Mouse (Mus musculus) B cell, adult 2 months (primary cell): Measurements from ENCODE around the gene Atf7.

Source experiments
- DNase-seq, 2 experiments: peaks; one replicate each; pipeline ENCODE4 v3.0.0; 2022

The Atf7 gene

DNA sequence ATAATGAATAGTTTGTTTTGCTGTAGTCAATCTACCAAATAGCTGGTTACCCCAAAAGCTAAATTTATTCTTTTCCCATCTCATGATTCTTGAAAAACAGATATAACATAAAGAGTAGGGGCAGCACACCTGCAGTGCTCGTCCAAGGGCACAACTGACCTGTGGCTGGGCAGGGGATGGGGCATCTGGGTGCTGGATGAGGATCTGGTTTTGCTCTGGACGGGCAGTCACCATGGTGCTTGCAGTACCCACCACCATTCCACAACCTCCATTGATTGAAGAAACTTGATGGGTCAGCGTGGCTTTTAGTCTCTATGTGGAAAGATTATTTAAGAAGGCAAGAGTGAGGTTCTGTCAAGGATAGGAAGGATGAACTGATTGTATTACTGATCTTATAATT, 79.0 kb downstream of the Atf7 start:
- no peak for DNase-seq

- no peak for DNase-seq
Measured at GRCm38 (mm10) chr15:102544801-102545200, 80.5 kb downstream of the Atf7 start.

- DNase-seq, result no peak
Measured at GRCm38 (mm10) chr15:102533926-102534325, 91.3 kb downstream of the Atf7 start.

DNA sequence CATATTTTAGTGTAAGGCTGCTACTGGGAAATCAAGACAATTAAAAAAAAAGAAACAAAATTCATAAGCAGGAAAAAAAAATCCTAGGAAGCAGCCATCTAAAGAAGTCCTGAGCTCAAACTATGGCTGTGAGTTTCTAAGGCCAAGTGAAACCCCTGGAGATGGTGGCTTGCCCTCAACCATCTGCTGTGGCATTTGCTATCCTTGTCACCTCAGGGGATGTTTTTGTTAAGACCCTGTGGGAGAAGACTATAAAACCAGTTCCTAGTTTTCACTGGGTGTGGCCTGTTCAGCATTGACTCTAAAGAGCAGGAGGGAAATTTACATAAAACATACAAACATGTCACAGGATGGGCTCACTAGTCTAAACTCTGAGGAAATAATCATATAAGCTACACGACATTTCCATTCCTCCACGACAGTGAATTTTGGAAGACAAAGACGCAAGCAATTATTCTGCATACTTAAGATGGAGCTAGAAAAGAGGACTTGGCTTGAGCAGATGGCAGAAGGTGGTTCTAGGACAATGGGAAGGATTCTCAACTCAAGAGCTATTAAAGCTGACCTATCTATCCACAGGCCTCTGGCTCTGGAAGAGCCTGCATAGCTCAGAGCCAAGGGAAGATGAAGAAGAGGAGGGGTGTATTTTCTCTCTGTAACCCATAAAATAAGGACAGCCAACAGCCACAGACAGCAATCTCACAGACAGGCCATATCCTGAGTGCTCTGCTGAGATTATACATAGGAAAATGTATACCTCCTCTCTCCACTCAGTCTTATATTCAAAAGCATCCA, 93.0 kb downstream of the Atf7 start:
- DNase-seq, result no peak

GRCm38 (mm10) chr15:102531586-102531985, 93.7 kb downstream of the Atf7 start:
- no peak for DNase-seq

GRCm38 (mm10) chr15:102530566-102530965, 94.7 kb downstream of the Atf7 start:
- DNase-seq, result no peak

- DNase-seq, result no peak
Measured at GRCm38 (mm10) chr15:102528396-102528795, 96.9 kb downstream of the Atf7 start.

DNA sequence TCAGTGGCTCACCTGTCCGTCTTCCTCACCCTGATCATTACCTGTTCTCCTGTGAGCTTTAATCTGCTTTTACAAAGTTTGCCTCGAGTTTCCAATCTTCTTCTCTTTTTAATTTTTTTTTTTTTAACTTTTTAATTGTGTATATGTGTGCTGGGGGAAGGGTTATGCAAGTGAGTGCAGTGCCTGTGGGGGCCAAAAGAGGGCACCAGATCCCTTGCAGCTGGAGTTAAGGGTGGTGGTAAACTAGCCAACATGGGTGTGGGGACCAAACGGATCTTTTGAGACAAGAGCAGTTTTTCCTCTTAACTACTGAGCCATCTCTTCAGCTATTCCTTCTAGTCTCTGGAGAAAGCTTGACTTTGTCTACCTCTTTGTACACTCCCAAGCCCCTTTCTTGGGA, 97.3 kb downstream of the Atf7 start:
- peak; percentile 35 to 41 for DNase-seq

- DNase-seq, result no peak
Measured at GRCm38 (mm10) chr15:102526111-102527002, 98.9 kb downstream of the Atf7 start.

- peak; percentile 82 to 84 for DNase-seq
Measured at GRCm38 (mm10) chr15:102524892-102525485, 100.3 kb downstream of the Atf7 start, which contains the start of gene Npff. Gene Npff (minus strand): TSS chr15:102524942.

- DNase-seq, result no peak
Measured at GRCm38 (mm10) chr15:102521480-102521879, 103.8 kb downstream of the Atf7 start.

DNA sequence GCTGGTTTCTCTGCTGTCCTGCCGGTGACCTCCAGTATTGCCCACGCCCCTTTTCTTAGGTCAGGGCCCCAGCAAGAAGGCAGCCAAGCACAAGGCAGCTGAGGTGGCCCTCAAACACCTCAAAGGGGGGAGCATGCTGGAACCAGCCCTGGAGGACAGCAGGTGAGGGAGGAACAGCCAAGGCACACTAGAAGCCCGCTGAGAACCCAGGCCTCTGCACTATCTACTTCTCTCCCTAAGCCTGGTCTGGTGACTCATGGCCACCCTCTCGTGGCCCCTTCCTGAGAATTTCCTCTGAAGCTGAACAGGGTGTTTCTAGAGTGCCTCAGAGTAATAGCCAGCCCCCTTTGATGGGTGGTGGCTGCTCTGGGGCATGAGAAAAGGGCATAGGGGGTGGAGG, 104.8 kb downstream of the Atf7 start:
- DNase-seq, result no peak

DNA sequence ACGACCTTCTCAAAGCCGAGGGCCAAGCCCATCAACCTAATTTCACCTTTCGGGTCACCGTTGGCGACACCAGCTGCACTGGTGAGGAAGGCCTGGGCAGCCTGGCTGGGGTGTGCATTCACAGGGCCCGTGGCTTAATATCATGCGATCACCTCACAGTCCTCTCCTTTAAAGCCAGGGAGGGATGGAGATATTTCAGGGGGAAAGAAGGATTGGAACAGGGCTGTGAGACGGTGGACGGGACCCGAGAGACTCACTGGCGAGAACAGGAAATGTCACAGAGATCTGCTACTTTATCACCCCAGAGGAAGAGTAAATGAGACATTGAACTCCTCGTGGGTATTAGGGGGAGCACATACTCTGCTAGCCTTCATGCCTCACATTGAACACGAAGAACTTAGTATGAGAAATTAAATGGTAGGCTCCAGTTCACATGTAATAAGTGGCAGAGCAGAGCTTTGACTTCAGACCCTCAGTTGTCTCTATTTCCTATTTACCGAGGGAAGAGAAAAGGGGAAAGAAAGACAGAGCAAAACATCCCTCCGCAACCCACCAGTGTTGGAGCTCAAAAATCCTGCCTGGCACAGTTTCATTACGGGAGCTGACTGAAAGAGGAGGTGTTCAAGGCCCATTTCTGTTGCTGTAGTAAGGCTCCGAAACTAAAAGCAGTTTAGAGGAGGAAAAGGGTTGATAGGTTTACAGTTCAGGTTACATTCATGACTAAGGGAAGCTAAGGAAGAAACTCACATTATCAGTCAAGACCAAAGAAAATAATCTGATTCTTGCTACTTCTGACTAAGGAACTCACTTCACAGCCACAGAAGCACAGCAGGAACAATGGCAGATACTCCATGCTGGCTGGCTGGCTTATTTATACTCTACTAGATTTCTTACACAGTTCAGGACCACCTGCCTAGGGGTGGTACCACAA, 105.8 kb downstream of the Atf7 start:
- no peak for DNase-seq

GRCm38 (mm10) chr15:102518859-102519201, 106.4 kb downstream of the Atf7 start:
- no peak for DNase-seq

DNA sequence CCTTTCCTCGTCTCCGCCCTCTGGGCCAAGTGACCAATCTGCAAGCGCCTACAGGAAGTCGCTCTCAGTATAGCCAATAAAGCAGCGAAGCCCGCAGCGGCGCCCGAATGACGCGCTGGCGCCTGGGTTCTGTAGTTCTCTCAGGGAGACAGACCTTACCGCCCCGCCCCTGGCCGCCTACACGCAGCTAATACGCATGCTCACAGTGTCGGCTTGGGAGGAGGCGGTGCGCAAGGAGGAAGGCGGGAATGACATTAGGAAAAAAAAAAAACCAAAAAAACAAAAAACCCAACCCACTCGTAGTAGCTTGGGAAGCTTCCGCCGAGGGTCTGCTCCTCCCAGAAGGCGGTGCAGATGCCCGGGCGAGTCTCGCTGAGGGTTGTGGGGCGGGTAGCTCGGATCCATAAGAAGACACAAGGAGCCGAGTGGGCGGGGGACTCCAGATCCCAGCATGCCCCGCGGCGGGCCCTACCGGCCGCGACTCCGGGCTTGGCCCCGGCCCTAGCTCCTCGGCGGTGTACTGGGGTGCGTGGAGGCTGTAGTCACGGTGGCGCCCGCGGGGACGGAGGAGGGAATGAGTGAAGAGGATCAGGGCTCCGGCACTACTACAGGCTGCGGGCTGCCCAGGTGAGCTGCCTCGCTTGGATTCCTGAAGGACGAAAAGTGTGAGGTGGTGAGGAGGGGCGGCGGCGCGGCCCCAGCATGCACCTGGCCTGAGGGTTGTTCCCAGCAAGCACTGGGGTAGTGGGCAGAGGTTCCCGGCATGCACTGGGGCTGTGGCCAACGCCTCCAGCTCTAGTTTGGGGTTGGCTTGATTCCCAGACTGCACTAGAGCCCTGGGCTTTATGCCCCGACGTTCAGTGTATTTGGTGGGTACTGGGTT, 107.0 kb downstream of the Atf7 start, which contains the start of gene Tarbp2:
Gene Tarbp2 (plus strand): TSS at position 217 of the 883 bp plus-strand sequence.
- DNase-seq, result peak; percentile 97

- no peak for DNase-seq
Measured at GRCm38 (mm10) chr15:102517631-102517975, 107.7 kb downstream of the Atf7 start.

GRCm38 (mm10) chr15:102516728-102517404, 108.4 kb downstream of the Atf7 start, which contains the start of gene Map3k12:
Gene Map3k12 (minus strand): TSS chr15:102517064.
- peak; percentile 38 for DNase-seq

GRCm38 (mm10) chr15:102516293-102516692, 109.0 kb downstream of the Atf7 start:
- DNase-seq, result no peak

DNA sequence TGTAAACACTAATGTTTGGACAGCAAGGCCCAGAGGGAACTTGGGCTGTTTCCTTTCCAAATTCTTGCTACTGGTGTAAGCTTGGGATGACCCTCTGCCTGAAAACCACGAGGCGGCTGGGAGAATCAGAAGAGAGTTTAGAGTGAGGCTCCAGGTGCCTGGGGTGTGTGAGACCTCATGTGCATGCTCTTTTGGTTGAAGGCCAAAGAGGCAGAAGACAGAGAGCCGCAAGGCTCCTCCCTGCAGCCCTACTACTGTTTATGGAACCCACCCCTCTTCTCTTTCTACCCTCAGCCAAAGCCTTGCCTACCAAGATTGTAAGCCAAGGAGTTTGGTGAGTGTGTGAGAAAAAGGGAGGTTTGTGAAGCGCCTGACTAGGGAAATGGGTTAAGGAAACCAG, 109.5 kb downstream of the Atf7 start:
- DNase-seq, result no peak

DNA sequence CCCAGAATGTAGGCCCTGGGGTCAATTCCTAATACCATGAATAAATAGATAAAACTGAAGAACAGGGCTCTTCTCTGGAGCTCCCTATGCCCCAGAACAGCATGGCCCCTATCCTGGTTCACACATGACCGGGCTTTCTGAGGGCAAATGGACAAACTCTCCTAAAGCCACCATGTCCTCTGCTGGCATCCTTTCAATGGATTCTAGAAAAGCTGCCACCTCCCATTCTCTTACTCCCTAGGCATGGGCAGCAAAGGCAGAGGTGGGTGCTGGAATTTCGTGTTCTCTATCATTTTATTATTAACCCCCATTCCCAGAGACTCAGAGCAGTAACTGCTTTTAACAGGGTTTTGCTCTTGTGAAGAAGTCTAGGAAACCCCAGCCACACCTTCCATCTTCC, 110.0 kb downstream of the Atf7 start:
- DNase-seq, result no peak

GRCm38 (mm10) chr15:102513004-102513403, 112.3 kb downstream of the Atf7 start:
- DNase-seq, result no peak
